Mouse (Mus musculus): Measurements from ENCODE around the gene Rc3h1. TPM values are rescaled to one million over a fixed set of nuclear protein-coding genes. Genes with fewer than 3 reads are reported as not detected.

Rc3h1 gene
- total RNA-seq, 2 experiments from 2014 or later: 42.2 to 44.3 TPM

Other genes starting within 250 kb of the Rc3h1 start
- gene Rabgap1l, start 113.2 kb upstream of the Rc3h1 start, total RNA-seq (2021): 100 to 1,000 TPM; 215 to 218 TPM
- gene Serpinc1, start 72.2 kb downstream of the Rc3h1 start, total RNA-seq (2021): under 1 TPM; 0.48 to 0.58 TPM
- gene Zbtb37, start 128.4 kb downstream of the Rc3h1 start, total RNA-seq (2021): 10 to 100 TPM; 15.7 to 19.2 TPM
- 10 to 100 TPM; 27.0 TPM for gene Dars2, start 164.2 kb downstream of the Rc3h1 start, total RNA-seq (2021)
- 1 to 10 TPM; 1.6 to 1.9 TPM for gene Cenpl, start 164.3 kb downstream of the Rc3h1 start, total RNA-seq (2021)
- 10 to 100 TPM; 18.7 to 19.1 TPM for gene Klhl20, start 225.1 kb downstream of the Rc3h1 start, total RNA-seq (2021)
- 10 to 100 TPM; 29.3 to 31.4 TPM for gene Ankrd45, start 236.3 kb downstream of the Rc3h1 start, total RNA-seq (2021)